Mouse (Mus musculus) forebrain, embryonic 10.5 days (tissue): ENCODE measurements around the gene Igf2bp3. TPM values are rescaled to one million over a fixed set of nuclear protein-coding genes. Genes with fewer than 3 reads are reported as not detected.

Source experiments
- DNase-seq: peaks from one replicate; pipeline ENCODE4 v3.0.0-alpha.2; 2017; ENCODE audit warnings: low spot score; ENCODE audit errors: extremely low spot score
- H3K27ac ChIP-seq: fragments of 300-500 bp; sonication (generic); 2 replicates; pipeline ENCODE4 v1.5.1; 2016; ENCODE audit warnings: mild to moderate bottlenecking
- H3K27me3 ChIP-seq: fragments of 300-500 bp; sonication (generic); 2 replicates; pipeline ENCODE4 v1.6.1; 2016; ENCODE audit warnings: mild to moderate bottlenecking; ENCODE audit not compliant: poor library complexity, severe bottlenecking
- H3K36me3 ChIP-seq: fragments of 300-500 bp; sonication (generic); replicated peaks from 2 replicates; pipeline ENCODE4 v1.6.1; 2016; ENCODE audit warnings: mild to moderate bottlenecking, moderate library complexity
- H3K4me1 ChIP-seq: fragments of 300-500 bp; sonication (generic); 2 replicates; pipeline ENCODE4 v1.6.1; 2016
- H3K4me3 ChIP-seq: fragments of 300-500 bp; sonication (generic); 2 replicates; pipeline ENCODE4 v1.5.1; 2016; ENCODE audit warnings: mild to moderate bottlenecking, moderate library complexity
- H3K9me3 ChIP-seq: fragments of 300-500 bp; sonication (generic); 2 replicates; pipeline ENCODE4 v1.6.1; 2016; ENCODE audit warnings: mild to moderate bottlenecking, moderate library complexity
- WGBS: fragments of 180-500 bp; shearing (Covaris S2); methylation state at CpG from one replicate; pipeline ENCODE4 v1.1.7; 2016; 5-methylcytosine and 5-hydroxymethylcytosine counted together
- polyA plus RNA-seq: library from polyadenylated mRNA; unstranded; fragments of >200 nt; fragmentation: Nextera tagmentation; extraction: Ambion mirVana; gene quantifications from 2 replicates; pipeline ENCODE4 v1.2.1, GENCODE M21; 2016

Igf2bp3 gene
- polyA plus RNA-seq, 1 experiment from 2014 or later: 128 TPM

- Histone ChIP-seq H3K36me3 (peaks cover 30% of the 10 kb centered on the region), H3K4me1 (peaks cover 5% of the 10 kb centered on the region), H3K27me3 (no peaks in the 10 kb centered on the region), H3K27ac (no peak overlapping the region), H3K9me3 (no peaks in the 10 kb centered on the region), H3K4me3 (no peak overlapping the region)
- WGBS: 82% methylated on average over 2 of the region's 2 CpGs
- no peak for DNase-seq
These were observed 54.8 kb downstream of the Igf2bp3 start for GRCm38 (mm10) chr6:49159971-49160370.

GRCm38 (mm10) chr6:49156826-49157175 lies 58.0 kb downstream of the Igf2bp3 start:
- 81% methylated on average over 3 of the region's 3 CpGs for WGBS
- Histone ChIP-seq H3K27ac (no peak overlapping the region), H3K4me3 (no peak overlapping the region), H3K36me3 (peaks cover 25% of the 10 kb centered on the region), H3K4me1 (peaks cover 2% of the 10 kb centered on the region), H3K27me3 (no peaks in the 10 kb centered on the region), H3K9me3 (no peaks in the 10 kb centered on the region)
- no peak for DNase-seq

- Histone ChIP-seq H3K9me3 (no peaks in the 10 kb centered on the region), H3K4me3 (no peak overlapping the region), H3K27me3 (no peaks in the 10 kb centered on the region), H3K4me1 (peaks cover 7% of the 10 kb centered on the region), H3K36me3 (peaks cover 25% of the 10 kb centered on the region), H3K27ac (no peak overlapping the region)
- DNase-seq: no peak
- 93% methylated on average over 5 of the region's 5 CpGs for WGBS
These were observed 58.5 kb downstream of the Igf2bp3 start for GRCm38 (mm10) chr6:49156170-49156825.

- Histone ChIP-seq H3K36me3 (peaks cover 19% of the 10 kb centered on the region), H3K27me3 (no peaks in the 10 kb centered on the region), H3K4me1 (peaks cover 26% of the 10 kb centered on the region), H3K9me3 (no peaks in the 10 kb centered on the region), H3K4me3 (no peak overlapping the region), H3K27ac (no peak overlapping the region)
- DNase-seq: no peak
- 78% methylated on average over 4 of the region's 4 CpGs for WGBS
These were observed 63.3 kb downstream of the Igf2bp3 start for GRCm38 (mm10) chr6:49151465-49151864.

GRCm38 (mm10) chr6:49150349-49151229 lies 64.2 kb downstream of the Igf2bp3 start:
- Histone ChIP-seq H3K4me1 (peaks cover 34% of the 10 kb centered on the region), H3K36me3 (peaks cover 18% of the 10 kb centered on the region), H3K27me3 (no peaks in the 10 kb centered on the region), H3K4me3 (no peak overlapping the region), H3K9me3 (no peaks in the 10 kb centered on the region), H3K27ac (no peak overlapping the region)
- 89% methylated on average over 9 of the region's 9 CpGs for WGBS
- no peak for DNase-seq

- 92% methylated on average over 5 of the region's 5 CpGs for WGBS
- DNase-seq: no peak
- Histone ChIP-seq H3K36me3 (peaks cover 13% of the 10 kb centered on the region; the same call in 1 of the 2 replicates), H3K4me3 (no peak overlapping the region), H3K27me3 (no peaks in the 10 kb centered on the region), H3K9me3 (no peaks in the 10 kb centered on the region), H3K27ac (no peak overlapping the region), H3K4me1 (peaks cover 41% of the 10 kb centered on the region)
These were observed 65.4 kb downstream of the Igf2bp3 start for GRCm38 (mm10) chr6:49149202-49149930.

GRCm38 (mm10) chr6:49148781-49149180 lies 66.0 kb downstream of the Igf2bp3 start:
- H3K27ac ChIP-seq: no peak overlapping the region
- H3K9me3 ChIP-seq: no peaks in the 10 kb centered on the region
- peaks cover 10% of the 10 kb centered on the region; the same call in 1 of the 2 replicates for H3K36me3 ChIP-seq
- no peaks in the 10 kb centered on the region for H3K27me3 ChIP-seq
- H3K4me1 ChIP-seq: peaks cover 41% of the 10 kb centered on the region
- H3K4me3 ChIP-seq: no peak overlapping the region
- 92% methylated on average over 4 of the region's 4 CpGs for WGBS
- no peak for DNase-seq

- 93% methylated on average over 7 of the region's 7 CpGs for WGBS
- Histone ChIP-seq H3K27me3 (no peaks in the 10 kb centered on the region), H3K27ac (no peak overlapping the region), H3K4me3 (no peak overlapping the region), H3K9me3 (no peaks in the 10 kb centered on the region), H3K36me3 (peaks cover 10% of the 10 kb centered on the region; the same call in 1 of the 2 replicates), H3K4me1 (peaks cover 41% of the 10 kb centered on the region)
- DNase-seq: no peak
These were observed 66.4 kb downstream of the Igf2bp3 start for GRCm38 (mm10) chr6:49148368-49148767.

GRCm38 (mm10) chr6:49146461-49146860 lies 68.3 kb downstream of the Igf2bp3 start:
- WGBS: 82% methylated on average over 2 of the region's 2 CpGs

GRCm38 (mm10) chr6:49142428-49142827 lies 72.3 kb downstream of the Igf2bp3 start:
- peaks cover 17% of the 10 kb centered on the region for H3K36me3 ChIP-seq
- H3K27ac ChIP-seq: no peak overlapping the region
- H3K4me3 ChIP-seq: no peak overlapping the region
- H3K9me3 ChIP-seq: no peaks in the 10 kb centered on the region
- H3K27me3 ChIP-seq: no peaks in the 10 kb centered on the region
- H3K4me1 ChIP-seq: peaks cover 28% of the 10 kb centered on the region
- 92% methylated on average over 9 of the region's 9 CpGs for WGBS
- no peak for DNase-seq

More at GRCm38 (mm10) chr6:49146461-49146860, 68.3 kb downstream of the Igf2bp3 start:
- Histone ChIP-seq H3K4me3 (no peak overlapping the region), H3K36me3 (peaks cover 10% of the 10 kb centered on the region; the same call in 1 of the 2 replicates), H3K9me3 (no peaks in the 10 kb centered on the region), H3K27ac (no peak overlapping the region), H3K27me3 (no peaks in the 10 kb centered on the region), H3K4me1 (peaks cover 36% of the 10 kb centered on the region)
- DNase-seq: no peak

- no peak overlapping the region for H3K27ac ChIP-seq
These were observed 73.6 kb downstream of the Igf2bp3 start for GRCm38 (mm10) chr6:49141125-49141524.

GRCm38 (mm10) chr6:49138159-49139051 lies 76.4 kb downstream of the Igf2bp3 start:
- Histone ChIP-seq H3K9me3 (no peaks in the 10 kb centered on the region), H3K4me1 (peaks cover 13% of the 10 kb centered on the region; the same call in 1 of the 2 replicates), H3K27ac (no peak overlapping the region), H3K4me3 (no peak overlapping the region), H3K27me3 (no peaks in the 10 kb centered on the region), H3K36me3 (peaks cover 22% of the 10 kb centered on the region)
- 86% methylated on average over 17 of the region's 17 CpGs for WGBS
- no peak for DNase-seq

More at GRCm38 (mm10) chr6:49141125-49141524, 73.6 kb downstream of the Igf2bp3 start:
- no peak for DNase-seq
- Histone ChIP-seq H3K4me1 (peaks cover 20% of the 10 kb centered on the region), H3K4me3 (no peak overlapping the region), H3K9me3 (no peaks in the 10 kb centered on the region), H3K27me3 (no peaks in the 10 kb centered on the region), H3K36me3 (peaks cover 17% of the 10 kb centered on the region)
- WGBS: 90% methylated on average over 5 of the region's 5 CpGs
